Mouse (Mus musculus) Patski (cell line): ENCODE measurements around the gene Olfr1394. TPM values are rescaled to one million over a fixed set of nuclear protein-coding genes. Genes with fewer than 3 reads are reported as not detected.
A peak's percentile ranks its signal among the peaks of the same experiment; 100 is the strongest.

Source experiments
- ATAC-seq: fragments of 100-300 bp; one replicate; pipeline ENCODE4 v1.8.0; 2021
- CTCF ChIA-PET: fragments of 350-600 bp; sonication (Branson Sonifier 250); formaldehyde crosslinking; loops from one replicate; lab custom pipeline; 2022; ENCODE audit warnings: inconsistent platforms; lab: Charles Lee
- POLR2A ChIA-PET: fragments of 350-600 bp; sonication (Branson Sonifier 250); formaldehyde crosslinking; loops from one replicate; lab custom pipeline; 2022; ENCODE audit warnings: antibody characterized with exemption, inconsistent platforms; lab: Charles Lee
- DNase-seq: peaks from one replicate; pipeline ENCODE4 v3.0.0-alpha.2; 2011; ENCODE audit warnings: low read depth, low spot score
- H3K27me3 ChIP-seq: fragments of 371-371 bp; one replicate; pipeline ENCODE4 v1.5.1; 2021
- CTCF ChIP-seq: fragments of 100-300 bp; IDR thresholded peaks from one replicate; pipeline ENCODE4 v1.5.1; 2021
- in situ Hi-C: fragments of 300-500 bp; cut with MboI; formaldehyde crosslinking; loops from 3 replicates; pipeline ENCODE4 v1.11.1; 2018; ENCODE audit warnings: low pct_unique_long_range_greater_than_20kb, mixed read lengths
- polyA plus RNA-seq: library from polyadenylated mRNA; unstranded; gene quantifications from one replicate; pipeline ENCODE4 v1.2.3, GENCODE M21; 2021

Olfr1394 gene
- polyA plus RNA-seq, 1 experiment from 2014 or later = not detected

DNA sequence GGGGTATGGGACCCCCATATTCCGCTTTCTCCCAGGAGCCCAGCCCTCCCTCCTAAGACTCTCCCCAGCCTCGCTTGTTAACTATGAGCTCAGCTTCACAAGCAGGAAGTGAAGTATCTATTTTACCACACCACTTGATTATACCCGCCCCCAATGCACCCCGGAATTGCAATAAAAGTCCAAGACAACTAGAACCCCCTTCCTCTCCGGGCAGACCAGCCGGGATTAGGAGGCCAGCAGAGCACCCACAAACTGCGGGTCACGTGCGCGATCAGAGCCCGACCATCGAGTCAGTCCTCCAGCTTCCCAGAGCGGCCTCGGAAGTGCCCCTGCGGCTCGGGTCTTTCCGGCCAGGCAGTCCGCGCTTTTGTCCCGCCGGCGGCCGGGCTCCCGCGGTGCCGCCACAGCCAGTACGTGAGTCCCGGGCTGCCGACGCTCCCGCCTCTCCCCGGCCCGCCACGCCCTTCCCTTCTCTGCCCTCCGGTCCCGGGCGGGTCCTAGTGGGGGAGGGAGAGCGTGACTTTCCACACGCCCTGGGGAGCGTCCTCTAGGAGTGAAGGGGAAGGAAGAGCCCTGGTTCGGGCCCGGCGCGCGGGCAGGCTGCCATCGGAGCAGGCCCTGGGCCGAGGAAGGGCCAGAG is 49.1 kb downstream of the Olfr1394 start, which contains the start of gene Zfp62:
Gene Zfp62 (plus strand): TSS at position 164 of the 640 bp plus-strand sequence.
- in situ Hi-C loops = no loop called here
- DNase-seq = peak; percentile 57
- no peaks in the 10 kb centered on the region for H3K27me3 ChIP-seq
- CTCF ChIA-PET = interaction anchor here (0.7 to 1.1 kb wide), 5 partner anchors 12 to 68 kb away, joined by 3 to 5 read pairs (median 3); no protein-coding TSS in a partner anchor
- peak; percentile 95 for ATAC-seq
- TF ChIP-seq CTCF = no peak
- POLR2A ChIA-PET = interaction anchor here (0.6 to 1.3 kb wide), 9 partner anchors 12 to 118 kb away, joined by 3 to 6 read pairs (median 4); no protein-coding TSS in a partner anchor

DNA sequence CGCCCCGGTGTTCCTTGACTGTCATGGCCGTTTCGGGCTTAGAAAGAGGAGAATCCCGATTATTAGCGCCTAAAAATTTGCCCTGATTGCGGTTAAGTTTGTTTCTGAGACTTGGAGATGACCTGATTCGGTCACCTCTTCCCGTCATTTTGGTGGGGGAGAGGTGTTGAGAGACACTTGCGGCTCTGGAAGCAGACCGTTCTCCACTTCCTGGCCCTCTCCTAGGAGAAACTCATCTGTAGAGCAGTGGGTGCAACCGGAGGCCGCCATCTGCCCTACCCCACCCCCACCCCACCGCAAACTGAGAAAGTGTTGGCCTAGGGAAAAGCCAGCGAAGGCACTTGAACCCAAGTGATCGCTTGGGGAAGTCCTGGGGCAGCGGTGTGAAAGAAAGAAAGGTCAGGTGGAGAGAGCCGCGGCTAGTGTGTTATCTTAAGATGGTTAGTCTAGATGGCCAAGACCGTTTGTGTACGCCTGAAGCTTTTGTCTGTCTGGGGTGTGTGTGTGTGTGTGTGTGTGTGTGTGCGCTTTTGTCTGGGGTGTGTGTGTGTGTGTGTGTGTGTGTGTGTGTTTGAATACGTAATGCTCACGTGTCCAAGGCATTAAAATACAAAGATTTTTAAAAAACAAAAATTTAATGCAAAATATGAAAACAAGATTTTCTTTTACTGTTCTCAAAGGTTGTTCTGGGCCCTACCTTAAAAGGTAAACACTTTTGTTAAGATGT is 49.8 kb downstream of the Olfr1394 start:
- no peaks in the 10 kb centered on the region for H3K27me3 ChIP-seq
- peak; percentile 54 for ATAC-seq
- POLR2A ChIA-PET = interaction anchor here (0.8 kb wide), 1 partner anchor 16 kb away, joined by 4 read pairs; no protein-coding TSS in a partner anchor
- in situ Hi-C loops = no loop called here
- DNase-seq = no peak
- TF ChIP-seq CTCF = no peak
- CTCF ChIA-PET = interaction anchor here (0.7 to 2.3 kb wide), 2 partner anchors 63 to 67 kb away, joined by 3 to 7 read pairs; no protein-coding TSS in a partner anchor

DNA sequence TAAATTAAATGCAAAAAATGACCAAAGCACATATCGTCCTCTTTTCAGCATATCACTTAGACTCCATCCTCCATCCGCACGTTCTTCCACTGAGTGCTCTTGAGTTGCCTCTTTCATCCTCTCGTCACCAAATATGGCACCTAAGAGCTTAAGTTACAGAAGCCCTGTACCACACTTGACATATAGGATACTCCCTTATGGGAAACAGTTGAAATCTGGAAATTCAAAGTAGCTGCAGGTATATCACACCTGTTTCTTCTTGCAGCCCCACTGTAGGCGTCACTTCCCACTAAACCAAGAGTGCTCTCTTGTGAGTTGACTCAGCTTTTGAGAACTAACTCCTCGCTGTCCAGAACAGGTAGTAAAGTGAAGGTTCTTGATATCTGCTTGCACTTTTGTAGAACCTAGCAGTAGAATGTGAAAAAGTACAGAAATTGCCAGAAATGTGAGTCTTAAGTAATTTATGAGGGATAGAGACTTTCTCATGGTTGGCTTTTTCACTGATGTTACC is 51.0 kb downstream of the Olfr1394 start:
- no peak for ATAC-seq
- DNase-seq = no peak
- ChIA-PET CTCF (interaction anchor here (1.3 to 2.3 kb wide), 2 partner anchors 30 to 61 kb away, joined by 3 to 7 read pairs; no protein-coding TSS in a partner anchor), POLR2A (no interaction called here)
- TF ChIP-seq CTCF = no peak
- H3K27me3 ChIP-seq = no peaks in the 10 kb centered on the region
- in situ Hi-C loops = no loop called here

DNA sequence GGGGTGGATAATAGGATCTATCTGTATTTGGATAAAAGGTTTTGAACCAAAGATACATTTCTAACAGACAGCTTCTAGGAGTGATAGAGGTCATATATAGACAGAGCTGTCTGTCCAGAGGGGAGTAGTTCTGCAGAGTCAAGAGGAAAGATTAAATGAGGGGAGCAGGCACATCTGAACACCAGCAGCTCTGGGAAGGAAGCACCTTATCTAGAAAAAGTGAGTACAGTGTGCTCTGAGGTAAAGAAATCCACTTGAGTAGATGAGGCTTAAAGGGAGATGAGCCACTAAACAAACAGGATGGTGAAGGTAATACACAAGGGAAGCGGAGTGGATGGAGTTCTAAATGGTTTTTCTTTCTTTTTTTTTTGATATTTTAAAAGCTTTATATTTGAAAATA is 53.3 kb downstream of the Olfr1394 start:
- ChIA-PET CTCF (interaction anchor here (0.8 to 2.4 kb wide), 2 partner anchors 23 to 39 kb away, joined by 3 to 7 read pairs; no protein-coding TSS in a partner anchor), POLR2A (no interaction called here)
- ATAC-seq (no peak), DNase-seq (no peak)
- no peaks in the 10 kb centered on the region for H3K27me3 ChIP-seq
- TF ChIP-seq CTCF = no peak
- in situ Hi-C loops = no loop called here

Other genes starting within 250 kb of the Olfr1394 start
- 93.0 TPM for gene Psme2b, start 208.2 kb upstream of the Olfr1394 start, polyA plus RNA-seq
- 0.06 TPM for gene Olfr56, start 175.5 kb upstream of the Olfr1394 start, polyA plus RNA-seq
- gene 9930111J21Rik1, start 175.0 kb upstream of the Olfr1394 start, polyA plus RNA-seq = 0.62 TPM
- gene Gm12185, start 162.2 kb upstream of the Olfr1394 start, polyA plus RNA-seq = 0.68 TPM
- gene Tgtp1, start 160.2 kb upstream of the Olfr1394 start, polyA plus RNA-seq = 0.59 TPM
- gene 9930111J21Rik2, start 103.1 kb upstream of the Olfr1394 start, polyA plus RNA-seq = 0.86 TPM
- gene Tgtp2, start 90.2 kb upstream of the Olfr1394 start, polyA plus RNA-seq = 0.18 TPM
- gene Ifi47, start 77.8 kb upstream of the Olfr1394 start, polyA plus RNA-seq = 0.81 TPM
- not detected for gene Olfr1396, start 39.5 kb upstream of the Olfr1394 start, polyA plus RNA-seq
- not detected for gene Olfr1395, start 12.1 kb upstream of the Olfr1394 start, polyA plus RNA-seq
- gene Btnl9, start 32.8 kb downstream of the Olfr1394 start, polyA plus RNA-seq = not detected
- 31.9 TPM for gene Zfp62, start 48.9 kb downstream of the Olfr1394 start, polyA plus RNA-seq
- 81.9 TPM for gene Mgat1, start 89.8 kb downstream of the Olfr1394 start, polyA plus RNA-seq
- 0.04 TPM for gene Olfr1393, start 123.9 kb downstream of the Olfr1394 start, polyA plus RNA-seq
- 0.14 TPM for gene Olfr1392, start 130.9 kb downstream of the Olfr1394 start, polyA plus RNA-seq
- gene Olfr10, start 150.4 kb downstream of the Olfr1394 start, polyA plus RNA-seq = 0.08 TPM
- gene Olfr1391, start 168.4 kb downstream of the Olfr1394 start, polyA plus RNA-seq = not detected
- gene Olfr1390, start 180.8 kb downstream of the Olfr1394 start, polyA plus RNA-seq = not detected